Mouse (Mus musculus) megakaryocyte, embryonic 14.5 days (primary cell): ENCODE results near the gene Ddx39. TPM values are rescaled to one million over a fixed set of nuclear protein-coding genes. Genes with fewer than 3 reads are reported as not detected.

Source experiments
- H3K27me3 ChIP-seq: replicated peaks from 2 replicates; pipeline ENCODE3; 2012; ENCODE audit warnings: inconsistent platforms
- H3K36me3 ChIP-seq: replicated peaks from 2 replicates; pipeline ENCODE3; 2012; ENCODE audit warnings: low read length, inconsistent platforms, mixed read lengths
- H3K4me1 ChIP-seq: 2 replicates; pipeline ENCODE4 v1.6.1; 2012; ENCODE audit warnings: inconsistent platforms
- H3K4me3 ChIP-seq: replicated peaks from 2 replicates; pipeline ENCODE3; 2012; ENCODE audit warnings: moderate library complexity, mild to moderate bottlenecking, inconsistent platforms
- H3K9me3 ChIP-seq: 2 replicates; pipeline ENCODE4 v1.6.1; 2012; ENCODE audit warnings: inconsistent platforms
- FLI1 ChIP-seq: IDR thresholded peaks from 2 replicates; pipeline ENCODE4 v1.6.1; 2012; ENCODE audit warnings: low read length, inconsistent platforms, mixed read lengths
- GATA1 ChIP-seq: IDR thresholded peaks from 3 replicates; pipeline ENCODE4 v1.6.1; 2012; ENCODE audit warnings: mixed read lengths, low read length, inconsistent platforms, borderline replicate concordance
- polyA plus RNA-seq: library from polyadenylated mRNA; stranded (reverse); fragments of >175 nt; gene quantifications from 2 replicates; pipeline ENCODE4 v1.2.3, GENCODE M21; 2012; ENCODE audit warnings: low replicate concordance; ENCODE audit not compliant: insufficient read depth

The Ddx39 gene
- polyA plus RNA-seq, 1 experiment, result 18.1 TPM

- Histone ChIP-seq H3K27me3 (no peaks in the 10 kb centered on the region), H3K36me3 (peaks cover 67% of the 10 kb centered on the region), H3K4me1 (peaks cover 63% of the 10 kb centered on the region), H3K4me3 (no peak overlapping the region), H3K9me3 (no peaks in the 10 kb centered on the region)
- TF ChIP-seq GATA1, result no peak
- no peak for TF ChIP-seq FLI1
These were observed 4.7 kb downstream of the Ddx39 start for GRCm38 (mm10) chr8:83719693-83720092.

GRCm38 (mm10) chr8:83721405-83722025 is 6.5 kb downstream of the Ddx39 start:
- Histone ChIP-seq H3K27me3 (no peaks in the 10 kb centered on the region), H3K4me3 (no peak overlapping the region), H3K4me1 (peaks cover 62% of the 10 kb centered on the region), H3K36me3 (peaks cover 83% of the 10 kb centered on the region), H3K9me3 (no peaks in the 10 kb centered on the region)
- TF ChIP-seq FLI1 (no peak), GATA1 (no peak)

DNA sequence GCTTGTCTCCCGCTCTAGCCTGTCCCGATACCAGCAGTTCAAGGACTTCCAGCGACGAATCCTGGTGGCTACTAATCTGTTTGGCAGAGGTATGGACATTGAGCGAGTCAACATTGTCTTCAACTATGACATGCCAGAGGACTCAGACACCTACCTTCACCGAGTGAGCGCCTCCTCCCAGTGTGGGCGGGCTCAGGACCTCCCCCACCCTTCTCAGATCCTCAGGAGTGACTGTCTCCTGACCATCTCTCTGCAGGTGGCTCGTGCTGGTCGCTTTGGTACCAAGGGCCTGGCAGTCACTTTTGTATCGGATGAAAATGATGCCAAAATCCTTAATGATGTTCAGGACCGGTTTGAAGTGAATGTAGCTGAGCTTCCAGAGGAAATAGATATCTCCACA is 7.7 kb downstream of the Ddx39 start:
- Histone ChIP-seq H3K4me1 (peaks cover 51% of the 10 kb centered on the region), H3K36me3 (peaks cover 92% of the 10 kb centered on the region), H3K4me3 (no peak overlapping the region), H3K9me3 (no peaks in the 10 kb centered on the region), H3K27me3 (no peaks in the 10 kb centered on the region)
- TF ChIP-seq GATA1, result no peak

GRCm38 (mm10) chr8:83723447-83724083 is 8.6 kb downstream of the Ddx39 start:
- no peaks in the 10 kb centered on the region for H3K9me3 ChIP-seq
- peaks cover 95% of the 10 kb centered on the region for H3K36me3 ChIP-seq
- H3K4me3 ChIP-seq, result no peak overlapping the region
- H3K27me3 ChIP-seq, result no peaks in the 10 kb centered on the region
- no peak for TF ChIP-seq GATA1
- TF ChIP-seq FLI1, result no peak
- H3K4me1 ChIP-seq, result peaks cover 41% of the 10 kb centered on the region

DNA sequence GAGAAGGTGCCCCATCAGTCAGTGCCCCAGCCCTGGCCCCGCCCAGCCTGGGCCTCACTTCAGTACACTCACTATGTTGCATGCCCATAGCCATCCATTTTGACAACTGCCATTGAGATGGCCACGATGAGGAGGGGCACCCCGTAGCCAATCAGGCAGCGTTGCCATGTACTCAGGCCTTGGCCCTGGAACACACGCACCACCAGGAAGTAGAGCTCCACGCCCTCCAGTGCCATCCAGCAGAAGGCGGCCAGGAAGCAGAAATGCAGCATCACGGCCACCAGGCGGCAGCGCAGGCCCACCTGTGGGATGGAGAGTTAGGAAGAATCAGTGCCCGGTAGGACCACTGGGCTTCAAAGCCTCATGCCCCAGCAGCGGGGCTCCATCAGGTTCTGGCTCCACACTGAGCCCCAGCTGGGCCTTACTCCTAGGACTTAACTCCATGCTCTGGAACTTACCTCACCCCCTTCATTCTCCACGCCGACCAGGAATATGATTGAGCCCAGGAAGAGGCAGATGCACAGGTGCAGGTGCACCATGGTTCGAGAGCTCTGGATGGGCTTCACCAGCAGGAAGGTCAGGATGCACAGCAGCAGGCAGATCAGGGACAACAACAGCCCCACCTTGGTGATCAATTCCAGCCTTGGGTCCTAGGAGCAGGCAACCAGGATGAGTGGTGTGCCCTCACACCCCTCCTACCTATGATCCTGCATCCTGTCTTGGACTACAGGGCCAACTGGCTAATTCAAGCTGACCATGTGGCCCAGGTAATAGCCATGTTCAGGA is 9.9 kb downstream of the Ddx39 start:
- Histone ChIP-seq H3K4me3 (no peak overlapping the region), H3K4me1 (peaks cover 34% of the 10 kb centered on the region), H3K9me3 (no peaks in the 10 kb centered on the region), H3K36me3 (peaks cover 95% of the 10 kb centered on the region), H3K27me3 (no peaks in the 10 kb centered on the region)
- no peak for TF ChIP-seq GATA1
- TF ChIP-seq FLI1, result no peak

GRCm38 (mm10) chr8:83725521-83726102 is 10.6 kb downstream of the Ddx39 start:
- Histone ChIP-seq H3K36me3 (peaks cover 95% of the 10 kb centered on the region), H3K4me1 (peaks cover 37% of the 10 kb centered on the region), H3K27me3 (no peaks in the 10 kb centered on the region), H3K4me3 (no peak overlapping the region), H3K9me3 (no peaks in the 10 kb centered on the region)
- TF ChIP-seq FLI1, result no peak
- TF ChIP-seq GATA1, result no peak

- peaks cover 95% of the 10 kb centered on the region for H3K36me3 ChIP-seq
- H3K27me3 ChIP-seq, result no peaks in the 10 kb centered on the region
- no peaks in the 10 kb centered on the region for H3K9me3 ChIP-seq
- peaks cover 42% of the 10 kb centered on the region for H3K4me1 ChIP-seq
- no peak overlapping the region for H3K4me3 ChIP-seq
- no peak for TF ChIP-seq GATA1
- TF ChIP-seq FLI1, result no peak
These were observed 14.2 kb downstream of the Ddx39 start for GRCm38 (mm10) chr8:83729009-83729807.

DNA sequence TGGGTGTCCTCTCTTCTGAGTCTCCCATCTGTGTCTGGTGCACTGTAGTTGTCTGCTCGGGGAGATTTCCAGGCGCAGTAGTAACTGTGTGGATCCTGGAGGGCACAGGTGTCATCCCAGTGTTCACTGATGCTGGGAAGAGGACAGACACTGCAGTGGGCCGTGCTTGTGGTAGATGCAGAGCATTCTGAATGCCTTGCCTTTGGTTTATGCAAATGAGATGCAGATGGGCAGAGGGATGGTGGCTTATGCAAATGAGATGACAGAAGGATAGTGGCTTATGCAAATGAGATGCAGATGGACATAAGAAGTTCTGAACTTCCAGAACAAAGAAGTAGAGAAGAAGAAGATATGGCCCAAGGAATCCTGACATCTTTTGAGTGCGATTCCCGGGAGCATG is 16.9 kb downstream of the Ddx39 start:
- no peaks in the 10 kb centered on the region for H3K27me3 ChIP-seq
- H3K36me3 ChIP-seq, result peaks cover 94% of the 10 kb centered on the region
- peaks cover 49% of the 10 kb centered on the region for H3K4me1 ChIP-seq
- no peak for TF ChIP-seq FLI1
- no peak for TF ChIP-seq GATA1
- H3K4me3 ChIP-seq, result no peak overlapping the region
- H3K9me3 ChIP-seq, result peaks cover 3% of the 10 kb centered on the region; the same call in 1 of the 2 replicates

GRCm38 (mm10) chr8:83732919-83733318 is 17.9 kb downstream of the Ddx39 start:
- TF ChIP-seq GATA1 (no peak), FLI1 (no peak)
- Histone ChIP-seq H3K27me3 (no peaks in the 10 kb centered on the region), H3K4me3 (no peak overlapping the region), H3K36me3 (peaks cover 90% of the 10 kb centered on the region), H3K4me1 (peaks cover 59% of the 10 kb centered on the region), H3K9me3 (peaks cover 8% of the 10 kb centered on the region; the same call in 1 of the 2 replicates)
